Mouse (Mus musculus): ENCODE data around the gene Nufip1. TPM values are rescaled to one million over a fixed set of nuclear protein-coding genes. Genes with fewer than 3 reads are reported as not detected.
"Not testable (repeated sequence)": the region's sequence is repeated elsewhere in the genome, so short reads cannot be mapped to it uniquely, and the experiment has no call there.

Nufip1 gene
- total RNA-seq, 1 experiment from 2014 or later: 8.0 TPM

DNA sequence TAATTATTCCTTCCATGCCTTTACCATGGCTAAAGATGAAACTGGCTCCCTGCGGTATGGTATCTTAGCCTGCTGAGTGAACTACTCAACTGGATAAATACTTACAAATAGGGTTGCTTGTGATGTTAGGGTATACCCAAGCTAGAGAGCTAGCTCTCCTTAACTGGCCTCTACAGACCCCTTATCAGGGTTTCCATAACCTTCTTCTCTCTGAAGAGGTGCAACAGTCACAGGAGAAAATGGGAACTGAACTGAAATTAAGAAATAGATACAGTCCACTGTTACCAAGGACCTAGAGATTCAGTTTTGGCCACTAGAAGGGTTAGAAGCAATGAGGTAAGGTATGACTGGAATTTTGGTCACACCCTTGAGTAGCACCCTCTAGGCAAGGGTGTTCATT lies 34.6 kb downstream of the Nufip1 start:
- DNase-seq: no peak

DNA sequence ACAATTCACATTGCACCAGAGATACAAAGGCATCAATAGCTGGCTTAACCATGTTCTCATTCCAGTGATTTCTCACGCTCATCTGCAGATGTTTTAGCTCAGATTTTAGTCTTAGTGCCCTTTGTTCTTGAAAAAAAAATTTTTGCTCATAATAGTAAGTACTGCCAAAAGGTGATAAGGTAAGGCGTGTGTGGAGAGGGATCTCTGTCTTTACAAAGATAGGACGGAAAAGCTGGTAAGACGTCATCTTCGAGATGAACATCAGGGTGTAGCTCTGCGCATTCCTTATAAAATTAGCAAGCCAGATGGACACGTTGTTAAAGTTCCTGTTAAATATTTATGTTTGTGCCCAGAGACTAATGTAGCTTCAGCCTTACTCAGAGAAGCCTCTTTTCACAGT lies 35.2 kb downstream of the Nufip1 start:
- no peak for DNase-seq

DNA sequence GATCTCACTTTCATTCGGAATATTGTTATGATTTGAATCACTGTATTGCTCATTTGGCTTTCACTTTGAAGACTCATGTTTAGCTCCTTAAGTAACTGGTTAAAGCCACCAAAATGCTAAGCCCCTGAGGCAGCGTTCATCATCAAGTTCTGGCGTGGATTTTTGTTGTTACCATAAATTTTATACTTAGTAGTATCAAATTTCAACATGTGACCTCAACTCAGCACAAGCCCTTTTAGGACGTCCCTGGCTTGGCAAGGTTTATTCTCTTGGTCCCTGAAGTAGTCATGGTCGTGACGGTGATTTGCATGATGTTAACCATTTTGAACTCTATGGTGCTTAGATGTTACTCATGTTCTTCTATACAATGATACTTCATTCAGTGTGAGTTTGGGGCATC lies 36.4 kb downstream of the Nufip1 start:
- DNase-seq: peak; percentile 29

DNA sequence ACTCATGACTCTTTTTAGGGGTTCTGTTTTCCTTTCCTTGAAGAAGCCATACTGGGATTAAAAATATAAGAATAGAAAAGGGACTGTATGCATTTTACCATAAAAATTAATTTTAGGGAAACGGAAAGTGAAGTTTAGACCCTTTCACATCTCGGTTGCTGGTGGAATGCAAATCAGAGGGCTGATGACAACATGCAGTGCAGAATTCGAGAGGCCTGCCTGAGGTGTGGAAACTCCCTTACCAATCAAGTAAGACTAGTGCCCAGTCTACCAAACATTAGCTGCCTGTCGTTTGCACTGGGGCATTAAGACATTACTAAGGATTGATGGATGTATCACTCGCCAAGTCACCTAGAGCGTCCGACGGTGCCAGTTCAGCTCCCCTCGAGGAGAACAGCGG lies 37.6 kb downstream of the Nufip1 start:
- DNase-seq: no peak

DNA sequence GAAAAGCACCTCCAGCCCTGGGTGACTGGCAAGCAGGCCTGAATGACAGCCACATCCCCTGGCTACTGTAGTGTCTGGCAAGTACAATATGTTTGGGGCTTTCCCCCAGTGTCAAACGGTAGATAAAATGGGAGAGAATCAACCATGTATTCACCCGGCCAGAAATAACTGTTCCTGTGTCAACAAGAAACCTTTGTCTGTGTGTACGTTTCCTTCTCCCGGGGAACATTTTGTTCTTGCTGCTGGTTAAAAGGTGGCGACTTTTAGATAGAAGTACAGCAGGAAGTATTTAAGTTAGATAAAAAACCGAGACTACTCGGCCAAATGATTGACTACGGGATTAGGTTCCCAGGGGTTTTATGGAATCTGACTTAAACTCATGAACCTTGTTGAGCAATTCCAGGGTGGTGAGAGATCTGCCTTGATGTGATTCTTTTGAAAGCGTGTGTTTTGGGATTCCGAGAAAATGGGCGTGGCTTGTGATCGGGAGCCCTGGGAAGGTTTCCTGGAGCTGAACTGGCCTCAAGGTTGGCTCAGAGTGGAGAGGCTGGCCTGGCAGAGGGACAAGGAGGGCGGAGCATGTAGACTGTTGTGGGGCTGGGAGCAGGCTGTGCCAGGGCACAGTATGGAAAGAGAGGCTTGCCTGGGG lies 39.0 kb downstream of the Nufip1 start:
- peak; percentile 95 for DNase-seq

DNA sequence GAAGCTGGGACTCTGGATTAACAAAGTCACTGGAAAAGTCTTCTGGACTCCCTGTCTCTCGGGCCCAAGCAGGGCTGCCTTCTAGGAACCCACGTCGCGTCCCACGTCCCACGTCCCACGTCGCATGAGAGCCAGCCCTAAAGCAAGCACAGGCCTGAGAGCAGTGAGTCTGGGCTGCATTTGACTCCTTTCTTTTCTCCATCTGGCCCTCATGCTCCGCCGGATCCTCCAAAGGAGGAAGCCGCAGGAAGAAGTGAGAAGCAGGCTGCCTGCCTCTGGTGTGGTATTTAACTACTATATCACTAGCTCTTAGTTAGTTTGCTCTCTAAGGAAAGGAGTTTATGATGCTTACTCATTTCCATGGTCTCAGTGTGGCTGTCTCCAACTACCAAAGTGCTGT lies 39.8 kb downstream of the Nufip1 start:
- no peak for DNase-seq

DNA sequence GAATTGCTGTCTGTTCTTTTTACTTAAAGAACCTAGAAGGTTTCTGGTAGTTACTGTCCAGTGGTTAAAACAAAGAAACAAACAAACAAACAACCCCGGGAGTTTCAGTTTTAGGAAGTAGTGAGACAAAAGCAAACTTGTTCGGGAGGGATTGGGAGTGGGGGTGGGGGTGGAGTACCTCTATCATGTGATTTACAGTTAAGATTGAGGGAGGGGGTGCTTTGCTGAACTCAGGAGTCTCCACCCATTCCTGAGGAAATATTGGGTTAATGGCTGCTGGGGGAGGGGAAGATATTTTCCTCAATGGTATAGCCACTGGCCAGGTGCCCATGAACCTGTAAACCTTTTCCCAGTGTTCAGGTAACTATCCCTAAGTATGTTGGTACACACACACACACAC lies 40.3 kb downstream of the Nufip1 start:
- DNase-seq: no peak

DNA sequence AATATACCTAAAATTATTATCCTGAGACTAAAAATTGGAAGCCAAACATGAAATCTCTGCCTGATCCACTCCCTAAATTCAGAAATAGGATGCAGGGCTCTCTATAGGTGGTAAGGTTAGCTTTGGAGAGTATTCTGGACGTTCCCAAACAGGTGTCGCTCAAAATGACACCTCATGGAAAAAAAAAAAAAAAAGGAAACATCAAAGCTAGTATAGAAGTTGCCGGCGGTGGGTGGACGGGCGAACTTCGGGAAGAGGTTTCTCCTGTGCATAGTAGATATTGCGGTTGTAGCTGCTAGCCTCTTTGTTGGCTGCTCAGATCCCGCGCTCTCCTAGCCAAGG lies 41.1 kb downstream of the Nufip1 start:
- DNase-seq: no peak

DNA sequence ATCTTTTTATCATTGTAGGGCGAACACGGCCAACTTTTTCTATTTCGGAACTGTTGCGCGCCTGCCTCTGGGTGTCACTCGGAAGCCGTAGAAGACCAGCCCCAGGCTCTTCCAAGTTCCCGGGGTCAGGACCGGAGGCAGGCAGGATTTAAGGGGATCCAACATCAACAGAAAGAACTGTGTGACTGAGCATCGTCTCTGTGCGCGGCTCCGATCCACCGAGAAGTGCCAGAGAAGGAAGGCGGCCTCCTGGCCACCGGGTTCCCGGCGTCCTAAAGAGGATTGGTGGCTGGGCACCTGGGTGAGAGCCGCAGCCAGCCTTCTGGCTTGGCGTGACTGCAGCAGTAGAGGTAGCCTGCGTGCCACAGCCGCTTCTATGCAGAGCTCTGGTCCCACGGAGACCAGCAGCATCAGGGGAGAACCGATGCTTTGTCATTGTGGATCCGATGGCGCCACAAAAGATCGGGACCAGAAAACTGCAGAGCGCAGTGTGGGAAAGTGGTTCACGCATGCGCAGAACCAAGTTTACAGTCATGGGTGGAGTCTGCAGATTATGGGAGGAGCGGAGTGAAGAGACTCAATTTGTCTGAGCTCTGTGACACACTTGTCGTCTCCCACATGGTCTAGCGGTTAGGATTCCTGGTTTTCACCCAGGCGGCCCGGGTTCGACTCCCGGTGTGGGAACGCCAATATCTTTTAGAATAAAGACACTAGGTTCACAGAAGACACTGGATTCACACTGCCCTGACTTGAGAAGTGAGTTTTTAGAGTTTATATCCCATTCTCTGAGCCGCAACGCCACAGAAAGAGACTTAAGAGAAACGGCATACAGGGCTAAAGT lies 41.7 kb downstream of the Nufip1 start:
- DNase-seq: peak; percentile 96

DNA sequence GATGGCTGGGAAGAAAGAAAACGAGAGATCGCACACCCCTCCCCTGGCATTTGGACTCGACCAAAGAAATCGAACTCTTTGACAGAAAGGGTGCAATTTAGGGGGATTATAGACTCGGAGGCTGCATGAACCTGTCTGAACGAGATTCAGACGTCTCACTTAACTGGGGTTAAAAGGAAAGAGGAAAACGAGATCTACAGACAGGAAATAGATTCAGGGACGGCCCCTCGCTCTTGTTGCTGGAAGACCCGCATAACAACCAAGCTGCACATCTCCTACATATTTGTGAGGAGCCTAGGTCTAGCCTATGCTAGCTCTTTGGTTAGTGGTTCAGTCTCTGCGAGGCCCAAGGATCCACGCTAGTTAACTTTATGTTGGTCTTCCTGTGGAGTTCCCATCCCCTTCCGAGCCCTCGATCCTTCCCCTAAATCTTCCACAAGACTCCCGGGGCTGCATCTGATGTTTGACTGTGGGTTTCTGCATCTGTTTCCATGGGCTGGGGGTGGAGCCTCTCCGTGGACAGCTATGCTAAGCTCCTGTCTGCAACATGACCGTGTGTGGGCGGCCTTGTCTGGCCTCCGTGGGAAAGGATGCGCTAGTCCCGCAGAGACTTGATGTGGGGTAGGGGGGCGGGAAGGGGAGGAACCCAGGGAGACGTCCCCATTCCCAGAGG lies 42.4 kb downstream of the Nufip1 start:
- peak; percentile 31 for DNase-seq

DNA sequence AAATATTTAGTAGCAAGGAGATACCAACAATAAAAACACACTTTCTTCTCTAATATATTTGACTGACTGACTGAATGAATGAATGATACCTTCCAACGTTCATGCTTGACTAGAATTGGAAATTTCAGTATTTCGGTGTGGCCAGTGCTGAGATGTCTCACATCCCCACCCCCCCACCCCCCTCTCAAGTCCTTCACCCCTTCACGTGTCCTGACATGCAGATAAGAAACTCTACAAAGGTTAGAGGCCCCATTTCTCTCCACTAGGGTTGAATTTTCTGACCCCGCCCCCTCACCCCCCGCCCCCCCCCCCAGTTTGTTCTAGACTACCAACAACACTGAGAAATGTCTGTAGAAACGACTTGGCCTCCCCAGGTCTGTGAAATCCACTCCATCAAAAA lies 43.1 kb downstream of the Nufip1 start:
- no peak for DNase-seq

DNA sequence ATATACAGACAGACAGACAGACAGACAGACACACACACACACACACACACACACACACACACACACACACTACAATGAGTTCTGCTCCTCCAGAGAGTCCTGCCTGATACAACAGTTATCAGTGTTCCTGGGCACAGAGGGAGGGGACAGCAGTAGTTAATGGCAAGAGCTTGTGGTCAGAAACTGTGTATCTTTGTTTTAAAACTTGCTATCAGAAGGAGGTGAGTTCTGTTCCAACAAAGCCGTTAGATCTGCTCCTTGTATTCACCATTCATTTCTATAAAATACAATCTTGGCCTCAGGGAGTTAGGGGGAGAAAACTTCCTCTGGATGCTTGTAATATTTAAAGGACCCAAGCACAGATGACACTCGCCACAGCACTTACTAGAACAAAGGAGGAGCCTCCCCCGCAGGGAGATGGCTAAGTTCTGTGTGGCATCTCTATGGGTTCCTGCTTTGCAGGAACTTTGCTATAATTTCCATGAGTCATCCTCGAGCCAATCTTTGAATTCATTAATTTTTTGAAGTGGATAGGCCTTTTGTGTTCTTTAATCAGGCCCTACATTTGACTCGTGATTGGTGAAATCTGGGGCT lies 47.6 kb downstream of the Nufip1 start:
- DNase-seq: no peak

DNA sequence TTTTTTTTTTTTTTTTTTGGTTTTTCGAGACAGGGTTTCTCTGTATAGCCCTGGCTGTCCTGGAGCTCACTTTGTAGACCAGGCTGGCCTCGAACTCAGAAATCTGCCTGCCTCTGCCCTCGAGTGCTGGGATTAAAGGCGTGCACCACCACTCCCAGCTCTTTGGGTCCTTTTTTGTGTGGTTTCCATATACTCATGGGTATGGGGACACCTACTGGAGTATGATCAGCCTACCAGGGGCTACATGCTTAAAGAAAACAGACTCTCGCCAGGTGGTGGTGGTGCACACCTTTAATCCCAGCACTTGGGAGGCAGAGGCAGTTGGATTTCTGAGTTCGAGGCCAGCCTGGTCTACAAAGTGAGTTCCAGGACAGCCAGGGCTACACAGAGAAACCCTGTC lies 49.9 kb downstream of the Nufip1 start:
- not testable (repeated sequence) for DNase-seq

DNA sequence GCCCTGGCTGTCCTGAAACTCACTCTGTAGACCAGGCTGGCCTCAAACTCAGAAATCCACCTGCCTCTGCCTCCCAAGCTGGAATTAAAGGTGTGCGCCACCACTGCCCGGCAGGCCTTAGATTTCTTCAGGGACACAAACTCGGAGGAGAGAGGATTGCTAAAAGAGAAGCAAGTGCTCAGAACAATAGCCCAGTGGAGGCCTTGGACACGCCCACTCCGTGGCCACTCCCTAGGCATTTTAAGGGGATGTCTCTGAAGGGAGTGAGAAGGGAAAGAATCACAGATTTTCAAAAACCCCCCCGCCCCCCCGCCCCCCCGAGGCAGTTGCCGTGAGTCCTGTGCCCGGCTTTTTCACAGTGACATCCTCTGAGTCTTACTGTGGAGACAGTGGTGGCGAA lies 53.5 kb downstream of the Nufip1 start:
- no peak for DNase-seq

DNA sequence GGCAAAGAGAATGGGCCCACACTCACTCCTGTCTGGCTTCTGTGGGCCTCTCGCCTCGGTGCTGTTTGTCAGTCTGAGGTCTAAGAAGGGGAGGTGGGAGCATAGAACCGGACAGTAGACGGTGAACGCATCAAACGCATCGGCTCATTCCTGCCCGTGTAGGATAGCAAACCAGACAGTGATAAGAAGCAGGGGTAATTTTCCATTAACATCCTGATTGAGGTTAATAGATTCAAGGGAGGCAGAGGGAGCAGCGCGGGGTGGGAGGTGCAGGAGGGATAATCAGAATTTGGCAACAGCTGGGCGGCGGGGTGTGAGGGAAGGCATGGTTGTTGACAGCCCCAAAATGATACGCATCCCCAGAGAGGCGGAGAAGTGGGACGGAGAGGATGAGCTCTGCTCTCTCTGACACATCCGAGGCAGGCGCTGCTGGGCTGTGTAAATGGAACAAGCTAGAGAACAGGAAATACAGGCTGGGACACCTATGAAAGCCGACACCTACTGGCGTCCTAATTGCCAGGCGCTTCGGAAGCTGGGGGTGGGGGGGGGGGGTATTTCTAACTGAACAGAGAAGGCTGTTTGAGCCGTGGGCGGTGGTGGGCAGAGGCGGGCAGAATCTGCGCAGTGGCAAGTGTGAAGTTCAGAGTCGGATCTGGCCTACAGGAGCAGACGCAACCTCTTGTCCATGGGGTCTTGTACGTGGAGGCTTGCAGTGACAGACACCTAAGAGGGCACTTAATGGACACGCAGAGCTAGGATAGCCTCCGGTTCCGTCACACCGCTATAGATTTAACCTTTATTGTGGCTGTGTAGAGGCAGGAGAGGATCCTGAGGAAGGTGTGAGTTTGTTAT lies 54.4 kb downstream of the Nufip1 start:
- DNase-seq: peak; percentile 18

DNA sequence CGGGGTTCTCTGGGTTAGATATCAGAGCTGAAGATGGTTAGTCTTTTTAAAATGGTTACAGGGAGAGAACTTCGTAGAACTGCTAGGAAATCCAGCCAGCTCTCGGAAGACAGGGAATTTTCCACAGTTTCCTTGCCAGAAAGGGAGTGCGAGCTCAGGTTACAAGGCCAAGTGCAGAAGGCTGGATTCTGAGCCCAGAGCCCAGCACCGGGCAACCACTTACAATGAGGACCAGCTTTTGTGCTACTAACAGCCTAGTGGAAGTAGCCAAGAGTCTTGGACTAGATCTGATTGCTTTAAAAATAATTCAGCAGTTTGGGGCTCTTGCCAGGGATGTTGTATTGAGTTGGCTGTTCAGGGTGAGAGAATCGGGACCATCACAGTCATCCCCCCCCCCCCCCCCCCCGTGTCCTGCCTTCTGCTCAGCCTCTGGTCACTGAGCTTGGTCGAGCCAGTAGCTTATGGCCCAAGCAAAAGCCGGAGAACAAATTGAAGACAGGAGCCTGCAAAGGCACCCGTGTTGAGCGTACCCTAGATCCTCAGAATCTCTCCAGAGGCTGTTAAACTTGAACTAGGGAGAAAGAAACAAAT lies 59.3 kb downstream of the Nufip1 start:
- DNase-seq: no peak

DNA sequence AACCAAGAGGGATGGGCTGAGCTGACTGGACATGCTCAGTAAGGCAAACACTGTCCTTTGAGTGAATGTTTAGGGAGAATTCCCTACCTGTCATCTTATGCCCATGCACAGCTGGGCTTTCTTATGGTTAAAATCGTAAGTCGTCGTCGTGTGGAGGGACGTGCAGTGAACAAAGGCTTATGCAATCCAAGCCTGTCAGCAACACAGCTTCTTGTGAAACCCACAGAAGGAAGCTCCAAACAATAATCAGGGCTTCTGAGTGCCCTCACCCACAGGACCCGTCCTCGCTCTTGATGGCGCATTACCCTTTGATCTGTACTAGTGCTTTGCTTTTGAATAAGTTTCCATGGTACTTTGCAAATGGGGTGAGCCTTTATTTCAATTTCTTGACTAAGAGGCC lies 60.6 kb downstream of the Nufip1 start:
- no peak for DNase-seq

DNA sequence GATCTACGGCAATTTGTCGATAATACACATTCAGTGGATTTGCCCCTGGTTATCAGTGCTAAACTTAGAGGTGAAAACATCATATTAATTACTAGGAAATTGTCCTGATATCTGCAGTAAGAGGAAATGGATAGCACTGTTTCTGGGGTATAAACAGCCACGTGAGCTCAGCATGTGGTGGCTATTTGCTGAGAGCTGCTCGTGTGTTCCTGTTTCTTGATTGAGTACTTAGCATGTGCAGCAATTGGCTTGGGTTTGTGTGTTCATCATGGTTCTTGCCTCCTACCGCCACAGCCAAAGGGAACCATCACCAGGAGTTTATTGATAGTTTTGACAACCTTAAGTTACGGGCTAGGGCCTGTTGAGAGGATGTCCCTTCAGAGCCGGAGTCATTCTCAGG lies 63.6 kb downstream of the Nufip1 start:
- no peak for DNase-seq

DNA sequence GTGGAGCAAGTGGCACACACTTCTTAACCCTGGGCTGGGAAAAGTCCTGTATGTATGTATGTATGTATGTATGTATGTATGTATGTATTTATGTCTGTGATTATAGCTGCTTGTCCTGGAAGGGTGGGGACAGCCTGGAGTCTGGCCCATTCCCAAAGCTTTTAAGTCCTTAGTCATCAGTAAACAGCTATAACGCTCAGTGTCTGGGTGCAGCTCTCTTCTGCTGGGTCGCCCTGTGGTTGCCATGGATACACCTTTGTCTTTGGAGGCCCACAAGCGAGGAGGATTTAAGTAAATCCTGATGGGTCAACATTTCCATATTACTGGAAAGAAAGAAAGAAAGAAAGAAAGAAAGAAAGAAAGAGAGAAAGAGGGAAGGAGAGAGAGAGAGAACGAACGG lies 65.1 kb downstream of the Nufip1 start:
- DNase-seq: no peak

DNA sequence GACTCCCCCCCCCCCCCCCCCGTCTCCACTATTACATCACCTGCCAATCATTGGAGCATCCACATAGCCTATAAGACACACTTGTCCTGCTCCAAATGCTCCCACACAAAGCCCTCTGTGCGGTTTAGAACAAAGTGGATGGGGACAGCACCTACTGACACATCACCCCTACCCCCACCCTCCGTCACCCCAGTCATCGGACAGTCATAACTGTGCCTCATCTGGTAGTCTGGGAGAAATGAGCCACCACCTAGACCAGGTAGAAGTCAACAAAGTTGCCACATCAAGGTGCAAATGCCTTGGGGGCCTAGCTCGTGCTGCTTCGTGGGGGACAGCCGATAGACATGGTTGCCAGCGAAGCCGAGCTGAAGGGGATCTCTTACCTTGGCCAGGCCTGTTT lies 66.5 kb downstream of the Nufip1 start:
- no peak for DNase-seq

DNA sequence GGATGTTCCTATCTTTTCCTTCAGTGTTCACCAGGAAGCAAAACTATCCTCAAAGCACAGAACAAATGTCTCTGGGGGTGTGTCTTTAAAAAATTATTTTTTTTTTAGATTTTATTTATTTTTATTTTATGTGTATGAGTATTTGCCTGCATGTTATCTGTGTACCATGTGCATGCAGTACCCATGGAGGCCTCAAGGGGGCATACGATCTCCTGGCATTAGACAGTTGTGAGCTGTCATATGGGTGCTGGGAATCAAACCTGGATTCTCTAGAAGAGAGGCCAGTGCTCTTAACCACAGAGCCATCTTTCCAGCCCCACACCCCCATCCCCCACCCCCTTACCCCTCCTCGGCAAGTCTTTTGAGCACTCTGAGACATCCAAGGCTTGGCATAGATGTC lies 67.8 kb downstream of the Nufip1 start:
- no peak for DNase-seq

DNA sequence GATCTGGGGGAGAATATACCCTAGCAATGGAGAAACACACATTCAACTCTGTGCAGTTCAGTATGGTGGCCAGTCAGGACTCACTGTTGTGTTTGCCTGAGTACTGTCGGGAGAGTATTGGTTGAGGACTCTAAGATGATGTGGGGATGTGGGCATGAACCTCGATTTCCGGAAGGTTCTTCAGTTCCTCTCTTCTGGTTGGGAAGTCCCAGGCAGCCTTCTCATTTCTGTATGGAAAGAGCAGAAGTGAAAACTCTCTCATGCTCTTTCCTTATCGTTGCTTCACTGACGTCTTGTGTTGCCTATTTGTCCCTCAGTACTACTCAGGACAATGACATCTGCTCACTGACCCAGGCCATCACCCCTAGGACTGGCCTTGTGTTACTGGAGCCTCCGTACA lies 68.7 kb downstream of the Nufip1 start:
- no peak for DNase-seq
